Mouse (Mus musculus) G1E (cell line): ENCODE measurements around the gene Spata17.

Source experiments
- CTCF ChIP-seq: IDR thresholded peaks from 2 replicates; pipeline ENCODE4 v1.5.1; 2012; ENCODE audit warnings: low read depth, low read length, inconsistent platforms, mixed read lengths
- GATA1 ChIP-seq: IDR thresholded peaks from 2 replicates; pipeline ENCODE4 v1.6.1; 2012; ENCODE audit warnings: borderline replicate concordance, low read length, inconsistent platforms, mixed read lengths
- GATA2 ChIP-seq: IDR thresholded peaks from 2 replicates; pipeline ENCODE4 v1.6.1; 2012; ENCODE audit warnings: low read depth, low read length, inconsistent platforms, borderline replicate concordance
- POLR2AphosphoS5 ChIP-seq: IDR thresholded peaks from 2 replicates; pipeline ENCODE4 v1.6.1; 2012; ENCODE audit warnings: low read depth, low read length, inconsistent platforms; ENCODE audit not compliant: insufficient replicate concordance
- TAL1 ChIP-seq: conservative IDR thresholded peaks from 2 replicates; pipeline ENCODE4 v1.6.1; 2012; ENCODE audit warnings: low read depth, low read length, inconsistent platforms, mixed read lengths

DNA sequence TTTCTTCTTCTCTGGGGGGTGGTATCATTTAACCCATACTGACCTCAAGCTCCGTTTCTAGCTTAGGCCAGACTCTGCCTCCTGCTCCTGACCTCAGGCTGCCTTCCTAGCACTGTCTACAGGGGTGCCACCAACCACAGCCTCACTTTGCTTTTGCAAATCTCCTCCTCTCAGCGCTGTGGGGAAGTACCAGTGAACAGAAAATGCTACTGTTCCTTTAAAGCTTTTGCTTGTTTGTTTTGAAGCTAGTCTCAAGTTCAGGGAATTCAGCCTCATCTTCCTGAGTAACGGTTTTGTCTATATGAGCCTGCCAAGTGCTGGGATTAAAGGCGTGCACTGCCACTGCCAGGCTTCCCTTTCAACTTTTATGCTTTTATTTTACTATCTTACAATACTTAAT, 5.8 kb downstream of the Spata17 start:
- no peak for TF ChIP-seq CTCF
- no peak for TF ChIP-seq GATA1
- no peak for TF ChIP-seq POLR2AphosphoS5
- no peak for TF ChIP-seq TAL1
- TF ChIP-seq GATA2: no peak
